Mouse (Mus musculus): ENCODE measurements around the gene Zcchc24. TPM values are rescaled to one million over a fixed set of nuclear protein-coding genes. Genes with fewer than 3 reads are reported as not detected.

Zcchc24 gene
- 13.5 and 17.1 TPM in 2 replicates for polyA plus RNA-seq (2015; fragmentation: Nextera tagmentation; extraction: Ambion mirVana)

GRCm38 (mm10) chr14:25768915-25769625 lies at the start of gene Zcchc24:
Gene Zcchc24 (minus strand): TSS chr14:25769039.

GRCm38 (mm10) chr14:25693888-25694568 lies 74.8 kb downstream of the Zcchc24 start, which contains the start of gene Ppif:
Gene Ppif (plus strand): TSS chr14:25694154.

Other genes with a start within 250 kb of the Zcchc24 start
- gene Ppif, start 74.9 kb downstream of the Zcchc24 start, polyA plus RNA-seq (2015; fragmentation: Nextera tagmentation; extraction: Ambion mirVana): 14.5 and 30.0 TPM in 2 replicates
- 22.6 and 33.0 TPM in 2 replicates for gene Anxa11, start 73.1 kb upstream of the Zcchc24 start, polyA plus RNA-seq (2015; fragmentation: Nextera tagmentation; extraction: Ambion mirVana)
- gene Plac9a, start 134.1 kb upstream of the Zcchc24 start, polyA plus RNA-seq (2015; fragmentation: Nextera tagmentation; extraction: Ambion mirVana): 2.5 and 2.9 TPM in 2 replicates
- 1.4 and 3.9 TPM in 2 replicates for gene Tmem254a, start 158.6 kb upstream of the Zcchc24 start, polyA plus RNA-seq (2015; fragmentation: Nextera tagmentation; extraction: Ambion mirVana)
- not detected in 2 replicates for gene Cphx1, start 169.3 kb upstream of the Zcchc24 start, polyA plus RNA-seq (2015; fragmentation: Nextera tagmentation; extraction: Ambion mirVana)
- gene Duxbl1, start 209.5 kb upstream of the Zcchc24 start, polyA plus RNA-seq (2015; fragmentation: Nextera tagmentation; extraction: Ambion mirVana): 0.76 and 0.97 TPM in 2 replicates

Measured in adrenal gland, postnatal 0 days (tissue).